Mouse (Mus musculus): Measurements from ENCODE around the gene Nosip.
A peak's percentile ranks its signal among the peaks of the same experiment; 100 is the strongest.

Nosip gene

GRCm38 (mm10) chr7:45036702-45037101 lies 25.5 kb upstream of the Nosip start:
- DNase-seq: no peak

- DNase-seq: peak; percentile 20
Measured at GRCm38 (mm10) chr7:45037720-45038361, 24.4 kb upstream of the Nosip start.

GRCm38 (mm10) chr7:45038411-45038810 lies 23.8 kb upstream of the Nosip start:
- no peak for DNase-seq

- no peak for DNase-seq
Measured at GRCm38 (mm10) chr7:45040851-45041250, 21.4 kb upstream of the Nosip start.

GRCm38 (mm10) chr7:45043307-45043706 lies 18.9 kb upstream of the Nosip start:
- DNase-seq: no peak

GRCm38 (mm10) chr7:45045741-45046140 lies 16.5 kb upstream of the Nosip start:
- DNase-seq: no peak

GRCm38 (mm10) chr7:45046853-45047350 lies 15.3 kb upstream of the Nosip start:
- no peak for DNase-seq

GRCm38 (mm10) chr7:45047491-45047890 lies 14.7 kb upstream of the Nosip start:
- no peak for DNase-seq

- peak; percentile 63 for DNase-seq
Measured at GRCm38 (mm10) chr7:45048001-45048890, 14.0 kb upstream of the Nosip start.

- DNase-seq: peak; percentile 52
Measured at GRCm38 (mm10) chr7:45048923-45049657, 13.1 kb upstream of the Nosip start.

- DNase-seq: peak; percentile 84
Measured at GRCm38 (mm10) chr7:45050945-45051600, 11.2 kb upstream of the Nosip start.

- peak; percentile 56 for DNase-seq
Measured at GRCm38 (mm10) chr7:45051601-45051974, 10.6 kb upstream of the Nosip start.

GRCm38 (mm10) chr7:45052181-45052861 lies 9.9 kb upstream of the Nosip start:
- peak; percentile 82 for DNase-seq

- DNase-seq: no peak
Measured at GRCm38 (mm10) chr7:45052862-45053116, 9.4 kb upstream of the Nosip start, which contains the start of gene Prr12. Gene Prr12, minus strand, starts transcription at chr7:45052881.

GRCm38 (mm10) chr7:45053117-45053930 lies 8.9 kb upstream of the Nosip start:
- peak; percentile 86 for DNase-seq

GRCm38 (mm10) chr7:45053931-45054510 lies 8.2 kb upstream of the Nosip start:
- peak; percentile 98 for DNase-seq

- peak; percentile 50 for DNase-seq
Measured at GRCm38 (mm10) chr7:45056329-45056971, 5.8 kb upstream of the Nosip start.

- no peak for DNase-seq
Measured at GRCm38 (mm10) chr7:45056972-45057348, 5.3 kb upstream of the Nosip start.

- DNase-seq: peak; percentile 58
Measured at GRCm38 (mm10) chr7:45058607-45059571, 3.3 kb upstream of the Nosip start.

All from cerebellum, adult 11-12 months (tissue).